8 mouse cellular contexts compared by ENCODE assay signal in genomic region chr13:97438692-97439091, GRCm38 (mm10).
DNase-seq lines count a peak whose midpoint lies in the region; ATAC-seq lines count a peak whose summit lies in the region.

No protein-coding gene starts in this region.

- no peak for ATAC-seq in lung, embryonic 15.5 days (ENCODE audit: borderline replicate concordance, extremely low read depth, low FRiP score, low TSS enrichment)
- ATAC-seq in hindbrain, embryonic 15.5 days (ENCODE audit: low FRiP score, low read depth): peak; percentile 24; the same call in 1 of the 2 replicates
- no peak for ATAC-seq in granulocyte monocyte progenitor cell, adult 5-6 weeks (replicated peaks; ENCODE audit: poor library complexity, severe bottlenecking)

- no peaks in the 10 kb centered on the region for H3K36me3 ChIP-seq in lung, embryonic 15.5 days
- H3K36me3 ChIP-seq in hindbrain, embryonic 15.5 days: no peaks in the 10 kb centered on the region

- H3K4me1 ChIP-seq in lung, embryonic 15.5 days: peaks cover 76% of the 10 kb centered on the region
- peaks cover 71% of the 10 kb centered on the region for H3K4me1 ChIP-seq in hindbrain, embryonic 15.5 days (replicated peaks)

- H3K9me3 ChIP-seq in lung, embryonic 15.5 days: no peaks in the 10 kb centered on the region
- H3K9me3 ChIP-seq in hindbrain, embryonic 15.5 days: no peaks in the 10 kb centered on the region

- peak; percentile 23 to 66 for DNase-seq in adrenal gland, adult (ENCODE audit: inconsistent age in 2 of 2, low spot score in 1 of 2)
- DNase-seq in adrenal gland, adult 8-10 months: no peak
- DNase-seq in lung, postnatal 25 days (ENCODE audit: low spot score): no peak
- DNase-seq in natural killer cell, adult 2 months (ENCODE audit: low spot score in 2 of 2): peak; percentile 11 to 46
- no peak for DNase-seq in left cerebral cortex, postnatal 36 days (ENCODE audit: low spot score in 2 of 2)

- 35% methylated on average over 12 of the region's 12 CpGs for WGBS in lung, embryonic 15.5 days
- WGBS in hindbrain, embryonic 15.5 days: 27% methylated on average over 12 of the region's 12 CpGs

- peak overlapping the region; percentile 46 for H3K4me2 ChIP-seq in lung, embryonic 15.5 days
- peak overlapping the region; percentile 34 for H3K4me2 ChIP-seq in hindbrain, embryonic 15.5 days

- H3K27me3 ChIP-seq in lung, embryonic 15.5 days: no peaks in the 10 kb centered on the region
- no peaks in the 10 kb centered on the region for H3K27me3 ChIP-seq in hindbrain, embryonic 15.5 days

- intact Hi-C loops in left cerebral cortex, postnatal 36 days (cut with DNase I): loop anchor here (5.0 kb wide), 1 partner anchor 46 kb away; no protein-coding TSS in a partner anchor

- H3K9ac ChIP-seq in lung, embryonic 15.5 days: peak overlapping the region; percentile 1; the same call in 1 of the 2 replicates
- no peak overlapping the region for H3K9ac ChIP-seq in hindbrain, embryonic 15.5 days

- peak overlapping the region; percentile 14; the same call in 1 of the 2 replicates for H3K4me3 ChIP-seq in lung, embryonic 15.5 days
- H3K4me3 ChIP-seq in hindbrain, embryonic 15.5 days: no peak overlapping the region

- peak overlapping the region; percentile 36; the same call in 1 of the 2 replicates for H3K27ac ChIP-seq in lung, embryonic 15.5 days
- peak overlapping the region; percentile 49; the same call in 1 of the 2 replicates for H3K27ac ChIP-seq in hindbrain, embryonic 15.5 days (replicated peaks)

Comparison
In these comparisons a context has a peak if more than half of its experiments do, and no peak if none do; other contexts are left out.
1. DNase-seq: peak in adrenal gland, adult (2 of 2) and natural killer cell, adult 2 months (2 of 2); none in adrenal gland, adult 8-10 months (single experiment), lung, postnatal 25 days (single experiment) and left cerebral cortex, postnatal 36 days (0 of 2).